In genomic region chr4:144404456-144405086, GRCm38 (mm10) we compare ENCODE assay signal across 9 mouse cellular contexts. TPM values are rescaled to one million over a fixed set of nuclear protein-coding genes. Genes with fewer than 3 reads are reported as not detected.
A peak's percentile ranks its signal among the peaks of the same experiment; 100 is the strongest.
DNase-seq lines count a peak whose midpoint lies in the region; ATAC-seq lines count a peak whose summit lies in the region.
"Had no signal": no experiment of that assay in that cellular context is flagged by ENCODE, and none has a peak within 500 bp of the region (broad histone marks: within the 10 kb centered on the region; RNA-seq: fewer than 3 reads in every experiment).

No protein-coding gene starts in this region.

- DNase-seq in thymus, postnatal 36 days, result peak; percentile 3 to 7
- no peak for DNase-seq in thymus, postnatal 10 days (ENCODE audit: low spot score in 2 of 2)
- DNase-seq in heart, postnatal 25 days (ENCODE audit: low spot score), result peak; percentile 2
- peak; percentile 58 to 73 for DNase-seq in kidney, postnatal 4 days
- DNase-seq in urinary bladder, adult 2 months (ENCODE audit: low spot score), result peak; percentile 25
- DNase-seq in layer of hippocampus, adult 9-11 months, result no peak
- no peak for DNase-seq in left cerebral cortex, postnatal 36 days (ENCODE audit: low spot score in 2 of 2)

- intact Hi-C loops in heart, postnatal 25 days (cut with DNase I), result no loop called here
- intact Hi-C loops in left cerebral cortex, postnatal 36 days (cut with DNase I), result no loop called here

- ATAC-seq in megakaryocyte progenitor cell, adult 5-6 weeks (replicated peaks; ENCODE audit: poor library complexity), result peak; percentile 81

RNA-seq across cellular contexts. Expression of gene Pramef12, which starts 3.7 kb away (rescaled TPM):
- total RNA-seq in heart, postnatal 25 days (2021), result not detected
- total RNA-seq in megakaryocyte progenitor cell, adult 5-6 weeks (2015), result not detected in 2 replicates
- not detected in 2 replicates for total RNA-seq in megakaryocyte progenitor cell, adult 5-6 weeks (2017)
- polyA plus RNA-seq in urinary bladder, adult 2 months (2012; rRNA removed), result 0.40 and 0.49 TPM in 2 replicates
- total RNA-seq in left cerebral cortex, postnatal 36 days (2021), result not detected
- total RNA-seq: neutrophil, adult 5-6 weeks had no signal

RNA-seq across cellular contexts. Expression of gene Pramef20, which starts 26.8 kb away (rescaled TPM):
- not detected for total RNA-seq in heart, postnatal 25 days (2021)
- not detected in 2 replicates for total RNA-seq in megakaryocyte progenitor cell, adult 5-6 weeks (2015)
- not detected in 2 replicates for total RNA-seq in megakaryocyte progenitor cell, adult 5-6 weeks (2017)
- not detected in 2 replicates for polyA plus RNA-seq in urinary bladder, adult 2 months (2012; rRNA removed)
- not detected for total RNA-seq in left cerebral cortex, postnatal 36 days (2021)
- total RNA-seq: neutrophil, adult 5-6 weeks had no signal

RNA-seq across cellular contexts. Expression of gene 1700012P22Rik, which starts 34.0 kb away (rescaled TPM):
- not detected for total RNA-seq in heart, postnatal 25 days (2021)
- total RNA-seq in megakaryocyte progenitor cell, adult 5-6 weeks (2015), result not detected in 2 replicates
- not detected in 2 replicates for total RNA-seq in megakaryocyte progenitor cell, adult 5-6 weeks (2017)
- polyA plus RNA-seq in urinary bladder, adult 2 months (2012; rRNA removed), result not detected in 2 replicates
- total RNA-seq in left cerebral cortex, postnatal 36 days (2021), result not detected
- total RNA-seq: neutrophil, adult 5-6 weeks had no signal

RNA-seq across cellular contexts. Expression of gene Gm13119, which starts 46.8 kb away (rescaled TPM):
- not detected for total RNA-seq in heart, postnatal 25 days (2021)
- total RNA-seq in megakaryocyte progenitor cell, adult 5-6 weeks (2015), result not detected in 2 replicates
- not detected in 2 replicates for total RNA-seq in megakaryocyte progenitor cell, adult 5-6 weeks (2017)
- polyA plus RNA-seq in urinary bladder, adult 2 months (2012; rRNA removed), result not detected in 2 replicates
- not detected for total RNA-seq in left cerebral cortex, postnatal 36 days (2021)
- total RNA-seq: neutrophil, adult 5-6 weeks had no signal

RNA-seq across cellular contexts. Expression of gene Gm9944, which starts 48.5 kb away (rescaled TPM):
- not detected for total RNA-seq in heart, postnatal 25 days (2021)
- not detected in 2 replicates for total RNA-seq in megakaryocyte progenitor cell, adult 5-6 weeks (2015)
- not detected in 2 replicates for total RNA-seq in megakaryocyte progenitor cell, adult 5-6 weeks (2017)
- not detected in 2 replicates for polyA plus RNA-seq in urinary bladder, adult 2 months (2012; rRNA removed)
- total RNA-seq in left cerebral cortex, postnatal 36 days (2021), result not detected
- total RNA-seq: neutrophil, adult 5-6 weeks had no signal

Comparison
In these comparisons a context has a peak if more than half of its experiments do, and no peak if none do; other contexts are left out.
1. DNase-seq: peak in thymus, postnatal 36 days (2 of 2), heart, postnatal 25 days (single experiment), kidney, postnatal 4 days (2 of 2) and urinary bladder, adult 2 months (single experiment); none in thymus, postnatal 10 days (0 of 2), layer of hippocampus, adult 9-11 months (single experiment) and left cerebral cortex, postnatal 36 days (0 of 2).